Mouse (Mus musculus) right cerebral cortex, postnatal 14 days (tissue): ENCODE measurements around the gene Gm1553.

Experiments used
- DNase-seq: peaks from one replicate; pipeline ENCODE4 v3.0.0; 2022

Gm1553 gene

GRCm38 (mm10) chr10:82492518-82492917, at the start of gene Gm1553:
Gene Gm1553, minus strand, starts transcription at chr10:82492618.
- DNase-seq: no peak
